Mouse (Mus musculus): ENCODE measurements around the gene Bak1.

Bak1 gene

DNA sequence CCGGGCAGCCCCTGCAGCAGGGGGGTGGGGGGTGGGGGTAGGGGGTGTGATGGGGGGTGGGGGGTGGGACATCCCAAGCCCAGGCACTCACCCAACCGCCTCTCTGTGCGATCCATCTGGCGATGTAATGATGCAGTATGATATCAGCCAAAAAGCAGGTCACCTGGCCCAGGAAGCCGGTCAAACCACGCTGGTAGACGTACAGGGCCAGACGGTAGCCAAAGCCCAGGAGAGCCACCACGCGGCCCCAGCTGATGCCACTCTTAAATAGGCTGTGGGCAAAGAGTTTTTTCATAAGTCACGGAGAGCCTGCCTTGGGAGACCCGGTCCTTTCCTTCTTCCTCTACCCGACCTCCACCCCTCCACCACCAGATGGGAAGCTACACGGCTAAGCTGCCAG lies 7.7 kb downstream of the Bak1 start:
- DNase-seq (ENCODE audit: low spot score): no peak

DNA sequence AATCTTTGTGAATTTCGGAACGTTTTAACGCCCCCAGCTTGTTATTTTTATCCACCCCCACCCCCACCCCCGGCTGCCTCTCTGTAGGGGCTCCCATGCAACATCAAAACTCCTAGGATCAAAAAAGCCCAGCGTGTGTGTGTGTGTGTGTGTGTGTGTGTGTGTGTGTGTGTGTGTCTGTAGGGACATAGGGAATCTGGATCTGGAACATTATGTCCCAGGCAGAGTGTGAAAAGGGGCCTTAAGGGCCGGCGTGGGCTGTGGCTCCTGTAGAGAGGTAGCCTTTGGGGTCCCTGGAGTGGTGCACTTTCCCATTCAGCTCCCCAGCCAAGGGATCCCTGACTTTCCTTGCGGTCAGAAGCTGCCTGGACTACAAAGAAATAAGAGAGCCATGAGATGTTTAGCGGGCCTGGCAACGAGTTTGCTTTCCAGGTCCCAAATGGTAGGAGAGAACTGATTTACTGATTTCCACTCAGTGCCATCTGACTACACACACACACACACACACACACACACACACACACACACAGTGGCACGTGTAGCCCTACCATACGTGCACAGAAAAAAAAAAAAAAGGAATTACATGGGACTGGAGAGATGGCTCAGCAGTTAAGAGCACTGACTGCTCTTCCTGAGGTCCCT lies 10.1 kb downstream of the Bak1 start:
- DNase-seq (ENCODE audit: low spot score): no peak

DNA sequence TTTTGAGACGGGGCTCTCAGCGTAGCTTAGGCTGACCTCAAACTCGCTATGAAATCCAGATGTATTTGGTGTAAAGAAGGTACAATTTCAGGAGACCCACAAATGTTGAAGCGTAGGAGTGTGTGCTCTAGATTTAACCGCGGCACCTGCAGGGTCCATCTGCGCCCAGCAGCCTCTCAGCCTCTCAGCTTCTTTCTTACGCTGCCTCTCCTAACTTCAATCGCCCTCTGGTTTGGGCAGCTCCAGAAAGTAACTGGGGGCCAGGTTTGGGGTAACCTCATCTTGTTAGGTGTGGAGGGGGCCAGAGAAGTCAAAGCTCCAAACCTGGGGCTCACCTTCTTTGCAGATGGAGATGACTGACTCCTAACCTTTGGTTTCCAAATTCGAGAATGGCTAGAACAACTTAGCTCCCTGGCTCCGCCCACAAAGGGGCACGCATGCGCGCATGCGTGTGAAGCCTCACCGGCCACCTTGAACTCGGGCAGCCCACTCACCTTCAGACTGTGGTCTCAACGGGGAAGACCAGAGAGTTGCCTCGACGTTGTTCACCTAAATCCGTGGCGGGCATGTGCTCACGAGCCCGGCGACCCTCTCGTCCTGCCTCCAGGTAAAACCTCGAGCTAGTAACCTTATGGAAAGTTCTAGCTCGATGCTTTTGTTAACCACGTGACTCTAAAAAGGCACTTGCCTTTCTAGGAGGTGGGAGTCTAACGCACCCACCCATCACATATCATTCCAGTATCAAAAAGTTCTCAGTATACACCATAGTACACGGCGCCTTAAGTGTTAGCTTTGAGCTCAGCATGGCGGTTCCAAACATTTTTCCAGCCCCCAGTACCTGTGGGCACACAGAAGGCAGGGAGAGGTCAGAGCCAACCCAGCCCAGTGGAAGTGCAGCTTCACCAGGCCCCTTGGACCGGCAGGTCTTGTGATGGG lies 11.0 kb downstream of the Bak1 start:
- DNase-seq (ENCODE audit: low spot score): no peak

DNA sequence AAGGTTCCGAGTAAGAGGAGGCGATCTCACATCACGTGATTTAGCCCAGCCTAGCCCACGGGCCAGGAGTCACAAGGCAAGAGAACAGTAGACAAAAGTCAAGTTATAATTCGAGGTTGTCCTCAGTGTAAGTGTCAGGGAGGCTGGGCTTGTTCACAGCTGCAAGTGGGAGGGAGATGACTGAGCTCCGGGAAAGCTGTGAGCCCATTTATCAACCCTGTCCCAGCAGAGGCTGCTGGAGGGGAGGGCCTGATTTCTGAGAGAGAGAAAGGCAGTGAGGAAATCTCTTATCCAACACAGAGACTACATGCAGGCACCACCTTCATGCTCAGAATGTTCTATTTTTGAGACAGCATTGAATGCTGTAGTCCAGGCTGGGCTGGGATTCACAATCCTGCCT lies 15.9 kb downstream of the Bak1 start:
- DNase-seq (ENCODE audit: low spot score): no peak

DNA sequence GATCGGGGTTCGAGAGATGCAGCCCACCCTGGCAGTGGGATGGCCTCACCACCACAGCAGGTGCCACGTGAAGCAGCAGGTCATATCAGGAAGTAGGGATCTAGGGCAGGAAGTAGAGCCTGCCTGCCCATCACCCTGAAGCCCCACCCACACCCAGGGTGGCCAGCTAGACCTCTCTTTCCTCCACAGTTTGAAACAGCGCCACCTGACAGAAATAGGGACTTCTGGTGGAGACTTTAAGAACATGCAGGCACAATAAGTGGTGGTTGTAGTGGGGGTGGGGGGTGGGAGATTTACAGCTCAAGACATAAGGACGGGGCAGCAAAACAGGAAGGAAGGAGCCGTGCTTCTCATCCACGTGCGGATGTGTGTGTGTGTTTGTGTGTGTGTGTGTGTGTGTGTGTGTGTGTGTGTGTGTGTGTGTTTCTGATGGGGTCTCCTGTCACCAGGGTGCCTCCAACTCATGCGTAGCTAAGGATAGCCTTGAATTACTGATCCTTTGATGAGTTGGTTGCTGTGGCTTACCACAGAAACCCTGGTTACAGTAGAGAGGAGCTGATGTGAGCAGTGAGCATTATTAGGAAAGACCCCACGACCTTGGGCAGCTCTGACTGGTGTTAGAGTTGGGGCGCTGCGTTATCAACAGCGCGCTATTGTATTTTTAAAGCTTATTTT lies 16.7 kb downstream of the Bak1 start:
- DNase-seq (ENCODE audit: low spot score): no peak

DNA sequence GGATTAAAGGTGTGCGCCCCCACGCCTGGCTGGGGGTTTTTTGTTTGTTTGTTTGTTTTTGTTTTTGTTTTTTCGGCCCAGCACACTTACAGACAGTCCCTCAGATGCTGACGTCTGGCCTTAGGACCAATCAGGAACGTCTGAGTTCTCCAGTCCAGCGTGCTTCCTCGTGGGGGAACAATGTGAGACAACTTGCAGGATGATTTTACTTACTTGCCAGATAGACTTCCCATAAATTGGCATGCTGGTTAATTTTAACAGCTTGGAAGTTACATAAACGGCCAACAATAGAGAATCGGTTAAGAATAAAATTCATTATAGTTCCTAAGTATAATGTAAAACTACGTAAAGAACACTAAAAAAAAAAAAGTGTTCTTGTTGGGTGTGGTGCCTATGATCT lies 17.6 kb downstream of the Bak1 start:
- no peak for DNase-seq (ENCODE audit: low spot score)

DNA sequence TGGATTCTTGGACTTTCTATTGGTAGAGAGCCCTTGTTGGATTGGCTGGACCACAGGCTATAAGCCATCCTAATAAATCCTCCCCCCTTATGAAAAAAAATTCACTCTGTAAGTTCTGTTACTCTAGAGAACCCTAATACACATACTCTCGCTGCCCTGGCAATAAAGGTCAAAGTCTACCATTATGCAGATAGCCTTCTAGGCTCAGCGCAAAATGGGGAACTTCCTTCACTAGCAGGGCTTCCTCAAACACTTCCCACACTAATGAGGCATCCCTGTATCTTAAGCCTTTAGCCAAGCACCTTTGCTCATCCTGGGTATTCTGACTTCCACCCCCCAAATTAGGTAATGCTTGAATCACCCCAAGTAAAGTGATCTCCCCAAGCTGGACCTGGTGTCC lies 20.5 kb downstream of the Bak1 start:
- no peak for DNase-seq (ENCODE audit: low spot score)

DNA sequence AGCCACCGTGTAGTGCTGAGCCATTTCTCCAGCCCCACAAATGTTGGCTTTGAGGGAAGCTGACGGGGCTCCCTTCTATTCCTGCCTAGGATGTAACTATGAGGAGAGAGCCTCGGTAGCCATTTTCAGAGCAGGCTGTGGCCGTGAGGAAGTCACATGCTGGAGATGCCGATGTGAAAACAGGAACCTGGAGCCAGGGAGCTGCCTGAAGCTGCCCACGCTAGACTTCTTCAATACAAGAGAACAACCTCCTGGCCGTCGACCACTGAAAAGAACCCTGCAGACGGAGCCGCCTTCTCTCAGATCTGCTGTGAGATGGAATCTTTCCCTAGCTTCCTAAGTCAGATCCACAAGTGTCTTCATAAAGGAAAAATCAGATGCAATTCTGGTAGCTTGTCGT lies 23.2 kb downstream of the Bak1 start:
- DNase-seq (ENCODE audit: low spot score): no peak

DNA sequence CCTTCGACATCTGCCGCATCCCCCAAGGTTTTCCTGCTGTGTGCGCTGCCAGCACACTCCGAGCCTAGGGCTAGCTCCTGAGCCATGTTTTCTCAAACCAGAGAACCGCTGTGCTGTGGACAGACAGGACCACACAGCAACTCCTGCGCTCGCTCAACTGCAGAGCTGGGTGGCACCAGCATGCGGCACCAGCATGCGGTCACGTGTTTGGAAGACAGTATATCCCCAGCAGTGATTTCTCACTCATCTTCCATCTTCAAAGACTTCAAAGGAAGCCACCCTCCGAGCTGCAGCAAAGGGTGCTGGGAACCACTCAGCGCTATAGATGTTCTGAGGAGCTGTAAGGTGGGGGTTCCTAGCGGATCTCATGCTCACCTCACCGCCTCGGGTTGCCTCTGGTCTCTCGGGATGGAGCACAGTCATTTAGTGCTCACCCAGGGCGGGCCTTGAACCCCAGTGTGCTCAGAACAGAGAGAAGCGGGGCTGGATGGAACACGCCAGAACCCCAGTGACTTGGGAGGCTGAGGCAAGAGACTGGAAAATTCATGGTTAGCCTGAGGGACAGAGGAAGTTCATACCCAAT lies 23.8 kb downstream of the Bak1 start:
- no peak for DNase-seq (ENCODE audit: low spot score)

DNA sequence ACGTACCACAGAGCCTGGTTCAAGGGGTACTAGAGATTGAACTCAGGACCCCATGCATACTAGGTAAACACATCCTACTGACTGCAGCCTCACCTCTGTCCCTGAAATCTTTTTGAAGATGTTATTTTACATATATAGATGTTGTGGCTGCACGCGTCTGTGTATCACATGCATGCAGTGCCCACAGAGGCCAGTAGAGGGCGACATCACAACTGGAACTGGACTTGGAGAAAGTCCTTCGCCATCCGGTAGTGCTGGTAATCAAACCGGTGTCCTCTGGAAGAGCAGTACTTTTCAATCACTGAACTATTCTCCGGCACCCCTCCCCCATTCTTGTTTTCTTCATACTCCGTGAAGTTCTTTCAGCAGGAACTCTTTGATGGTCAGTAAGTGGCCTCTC lies 24.4 kb downstream of the Bak1 start:
- no peak for DNase-seq (ENCODE audit: low spot score)

DNA sequence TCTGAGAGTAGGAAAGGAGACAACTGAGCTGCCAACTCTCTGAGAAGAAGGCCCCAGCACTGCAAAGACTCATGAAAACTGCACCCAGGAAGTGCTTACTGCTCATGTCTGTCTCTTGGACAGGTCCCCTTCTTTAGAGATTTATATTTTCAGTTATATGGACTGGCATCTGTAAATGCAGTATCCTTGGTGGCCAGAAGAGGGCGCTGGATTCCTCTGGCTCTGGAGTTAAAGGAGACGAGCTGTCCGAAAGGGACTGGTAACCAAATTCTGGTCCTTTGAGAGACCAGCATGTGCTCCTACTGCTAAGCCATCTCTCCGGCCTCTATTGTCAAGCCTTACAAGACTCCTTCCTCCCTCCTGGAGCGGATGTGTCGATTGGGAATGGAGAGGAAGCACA lies 26.9 kb downstream of the Bak1 start:
- DNase-seq (ENCODE audit: low spot score): no peak

DNA sequence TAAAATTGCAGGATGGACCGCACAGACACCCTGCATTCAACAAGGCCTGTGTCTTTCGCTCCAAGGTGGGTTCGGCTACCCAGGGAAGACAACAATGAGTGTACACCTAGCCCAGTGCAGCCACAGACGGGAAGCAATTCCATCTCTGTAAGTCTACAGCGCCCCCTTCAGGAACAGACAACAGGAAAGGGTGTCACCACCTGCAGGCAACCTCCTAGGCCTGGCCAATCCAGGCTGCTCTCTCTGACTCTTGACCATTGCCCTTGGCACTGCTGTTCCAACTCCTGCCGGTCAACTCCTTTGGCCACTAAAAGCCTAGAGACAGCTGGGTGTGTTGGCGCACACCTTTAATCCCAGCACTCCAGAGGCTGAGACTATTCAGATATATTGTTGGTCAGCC lies 27.7 kb downstream of the Bak1 start:
- no peak for DNase-seq (ENCODE audit: low spot score)

DNA sequence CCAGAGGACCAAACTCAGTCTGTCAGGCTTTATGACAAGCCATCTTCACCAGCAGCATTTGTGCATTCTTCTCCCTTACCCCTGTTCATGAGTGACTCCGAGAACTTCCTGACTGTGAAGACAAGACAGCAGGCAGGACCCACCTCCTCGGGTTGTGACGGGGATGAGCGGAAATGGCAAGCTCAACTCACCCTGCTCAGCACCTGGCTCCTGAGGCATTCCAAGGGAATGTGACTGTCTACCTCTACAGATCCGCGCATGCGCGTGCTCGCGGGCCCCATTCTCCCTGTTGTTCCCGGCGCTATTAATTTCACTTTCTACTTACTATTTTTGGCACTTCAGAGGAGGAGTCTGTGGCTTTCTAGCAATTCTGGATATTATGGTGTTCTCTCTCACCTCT lies 28.8 kb downstream of the Bak1 start:
- no peak for DNase-seq (ENCODE audit: low spot score)

DNA sequence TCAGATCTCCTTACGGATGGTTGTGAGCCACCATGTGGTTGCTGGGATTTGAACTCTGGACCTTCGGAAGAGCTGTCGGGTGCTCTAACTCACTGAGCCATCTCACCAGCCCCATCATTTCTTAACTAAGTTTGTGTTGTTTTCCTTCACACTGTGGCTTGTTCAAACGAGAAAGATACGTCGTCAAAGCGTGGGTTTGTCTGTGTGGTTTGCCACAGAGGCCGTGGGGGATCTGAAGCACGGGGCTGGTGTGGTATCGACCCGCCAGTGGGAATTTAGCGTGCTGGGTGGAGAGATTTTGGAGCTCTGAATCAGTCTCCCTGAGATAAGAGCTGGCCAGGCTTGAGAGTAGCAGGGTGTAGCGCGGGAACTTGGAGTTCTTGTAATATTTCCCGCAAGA lies 30.5 kb downstream of the Bak1 start:
- DNase-seq (ENCODE audit: low spot score): no peak

DNA sequence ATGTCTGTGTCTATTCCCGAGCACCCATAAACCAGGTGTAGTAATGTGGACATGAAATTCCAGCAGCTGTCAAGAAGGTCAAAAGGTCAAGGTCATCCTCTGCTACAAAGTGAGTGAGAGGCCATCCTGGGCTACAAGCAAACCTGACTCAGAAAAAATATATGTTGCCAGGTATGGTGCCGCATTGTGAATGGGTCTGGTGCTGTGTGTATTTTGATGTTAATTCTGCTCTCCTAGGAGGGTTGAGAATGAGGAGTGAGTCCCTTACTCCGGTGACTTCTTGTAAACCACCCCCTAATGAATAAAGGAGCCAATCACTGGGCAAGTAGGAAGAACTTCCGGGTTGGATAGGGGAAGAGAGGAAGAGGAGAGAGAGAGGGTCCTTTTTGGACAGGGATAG lies 31.1 kb downstream of the Bak1 start:
- no peak for DNase-seq (ENCODE audit: low spot score)

DNA sequence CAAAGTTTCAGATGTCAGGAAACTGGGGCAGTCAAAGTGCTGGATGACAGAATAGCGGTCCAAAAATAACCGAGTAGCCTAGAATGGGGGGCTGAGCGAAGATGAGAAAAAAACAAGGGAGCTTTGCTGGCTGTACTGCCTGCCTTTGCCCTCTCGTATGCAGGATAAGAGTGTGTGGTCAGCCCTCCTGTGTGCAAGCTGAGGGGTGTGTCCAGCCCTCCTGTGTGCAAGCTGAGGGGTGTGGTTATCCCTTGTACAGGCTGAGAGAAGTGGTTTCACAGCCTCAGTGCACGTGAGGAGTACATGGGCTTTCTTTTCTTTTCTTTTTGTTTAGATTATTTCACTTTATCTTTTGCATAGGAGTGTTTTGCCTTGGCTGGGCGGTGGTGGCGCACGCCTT lies 33.2 kb downstream of the Bak1 start:
- no peak for DNase-seq (ENCODE audit: low spot score)

DNA sequence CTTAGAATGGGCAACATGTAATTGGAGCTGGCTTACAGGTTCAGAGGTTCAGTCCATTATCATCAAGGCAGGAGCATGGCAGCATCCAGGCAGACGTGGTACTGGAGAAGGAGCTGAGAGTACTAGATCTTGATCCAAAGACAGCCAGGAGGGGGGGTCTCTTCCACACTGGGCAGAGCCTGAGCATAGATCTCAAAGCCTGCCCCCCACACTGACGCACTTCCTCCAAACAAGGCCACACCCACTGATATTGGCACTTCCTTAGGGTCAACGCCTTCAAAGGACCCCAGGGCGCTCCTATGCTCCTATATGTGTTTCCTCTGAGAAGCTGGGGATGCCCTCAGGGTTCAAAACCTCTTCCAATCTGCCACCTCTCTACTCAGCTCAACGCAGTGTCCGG lies 33.8 kb downstream of the Bak1 start:
- no peak for DNase-seq (ENCODE audit: low spot score)

DNA sequence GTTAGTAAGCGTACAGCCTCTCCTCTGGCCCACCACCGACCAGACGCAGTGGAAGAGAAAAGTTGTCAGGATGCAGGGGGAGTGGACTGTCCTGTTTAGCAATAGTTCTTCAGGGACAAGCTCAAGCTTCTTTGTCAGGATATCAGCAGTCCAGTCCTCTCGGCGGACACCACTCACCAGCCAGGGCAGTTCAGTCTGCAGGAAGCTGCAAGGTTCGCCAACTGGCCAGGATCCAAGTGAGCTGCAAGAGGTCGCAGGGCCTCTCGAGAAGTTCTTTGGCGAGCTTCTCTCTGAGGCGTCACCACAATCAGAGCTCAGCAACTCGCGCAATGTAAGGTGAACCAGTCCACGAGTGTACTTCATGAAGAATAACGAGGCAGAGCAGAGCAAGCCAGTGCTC lies 34.4 kb downstream of the Bak1 start:
- DNase-seq (ENCODE audit: low spot score): no peak

DNA sequence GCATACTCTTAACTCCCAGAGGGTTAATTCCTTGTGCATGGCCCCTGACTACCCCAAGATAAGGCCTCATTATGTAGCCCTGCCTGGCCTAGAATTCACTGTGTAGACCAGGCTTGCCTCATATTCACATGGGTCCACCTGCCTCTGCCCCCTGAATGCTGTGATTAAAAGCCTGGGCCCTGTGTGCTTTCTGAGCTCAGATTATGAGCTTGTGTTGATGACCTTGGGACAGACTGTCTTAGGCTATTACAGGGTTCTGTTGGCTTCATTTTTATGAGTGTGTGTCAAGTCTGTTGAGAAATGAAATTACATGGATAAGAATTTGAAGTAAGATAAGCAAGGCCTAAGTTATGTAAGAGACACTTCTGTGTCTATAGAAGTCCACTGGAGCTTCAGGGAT lies 38.3 kb downstream of the Bak1 start:
- no peak for DNase-seq (ENCODE audit: low spot score)

DNA sequence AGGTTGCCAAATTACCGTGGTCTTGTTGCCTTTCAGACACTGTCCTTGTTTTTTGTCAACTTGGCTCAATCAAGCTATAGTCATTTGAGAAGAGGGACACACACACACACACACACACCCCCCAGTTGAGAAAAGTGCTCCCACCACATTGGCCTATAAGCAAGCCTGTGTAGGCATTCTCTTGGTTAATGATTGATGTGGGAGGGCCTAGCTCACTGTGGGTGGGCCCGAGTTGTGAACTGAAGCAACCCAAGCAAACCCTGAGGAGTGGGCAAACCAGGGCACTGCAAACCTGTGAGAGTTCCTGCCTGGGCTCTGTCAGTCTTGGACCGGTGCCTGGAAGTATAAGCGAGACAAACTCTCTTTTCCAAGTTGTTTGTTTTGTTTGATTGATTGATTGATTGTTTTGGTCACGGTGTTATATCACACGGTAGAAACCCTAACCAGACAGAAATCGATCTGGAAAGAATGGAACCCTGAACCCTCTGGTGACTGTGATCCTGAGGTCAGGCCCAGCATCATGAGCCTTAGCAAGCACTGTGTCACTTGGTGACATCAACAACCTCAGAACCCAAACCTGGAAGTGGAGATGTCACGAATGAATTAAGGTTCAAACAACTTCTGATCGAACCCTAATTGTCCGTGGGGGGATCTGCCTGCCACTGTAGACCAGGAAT lies 43.2 kb downstream of the Bak1 start:
- DNase-seq (ENCODE audit: low spot score): no peak

DNA sequence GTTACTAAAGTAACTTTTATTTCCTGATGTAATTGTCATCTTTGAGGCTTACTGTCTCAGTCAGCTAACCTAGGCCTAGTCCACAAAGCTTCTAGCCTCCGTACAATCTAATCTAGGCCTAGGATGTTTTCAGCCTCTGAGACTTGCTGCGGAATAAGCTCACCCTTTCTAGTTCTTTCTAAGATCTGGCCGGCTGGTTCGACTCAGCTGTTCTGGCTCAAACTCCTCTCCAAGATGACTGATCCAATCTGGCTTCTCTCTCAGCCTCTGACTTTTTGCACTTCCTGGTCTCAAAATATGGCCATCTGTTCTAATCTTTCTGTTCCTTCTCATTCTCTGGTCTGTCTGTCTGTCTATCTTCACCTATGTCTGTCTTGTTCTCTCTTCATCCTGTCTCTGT lies 45.4 kb downstream of the Bak1 start:
- DNase-seq (ENCODE audit: low spot score): no peak

DNA sequence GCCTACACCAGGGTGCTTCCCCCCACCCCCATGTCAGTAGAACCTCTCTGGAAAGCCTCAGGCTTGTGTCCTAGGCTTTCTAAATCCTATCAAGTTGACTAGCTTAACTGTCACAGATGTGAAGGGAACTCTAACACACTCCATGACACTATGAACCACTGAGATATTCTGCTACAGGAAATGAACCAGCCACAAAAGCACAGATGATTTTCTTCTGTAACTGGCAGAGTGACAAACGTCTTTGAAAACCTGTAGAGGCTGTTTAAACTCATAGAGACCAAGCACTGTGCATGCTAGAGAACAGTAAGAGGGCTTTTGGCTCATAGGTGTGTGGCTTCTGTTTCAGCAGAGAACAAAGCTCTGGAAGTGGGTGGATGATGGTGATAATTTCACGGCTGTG lies 47.8 kb downstream of the Bak1 start:
- DNase-seq (ENCODE audit: low spot score): no peak

All from MN1 (cell line).